Mouse (Mus musculus) left cerebral cortex, adult 8-10 months (tissue): Measurements from ENCODE around the gene Rd3l. TPM values are rescaled to one million over a fixed set of nuclear protein-coding genes. Genes with fewer than 3 reads are reported as not detected.

Source experiments
- total RNA-seq, 4 experiments: library from RNA; stranded (reverse); gene quantifications; 2 replicates each; pipeline ENCODE4 v1.2.4; 2022

Rd3l gene
- total RNA-seq, 4 experiments from 2014 or later, result not detected

Other genes starting within 250 kb of the Rd3l start
- gene Klc1, start 222.5 kb downstream of the Rd3l start, total RNA-seq, result 100 to 1,000 TPM; 689 to 762 (median 731) TPM
- 1 to 10 TPM; 6.0 to 6.7 (median 6.4) TPM for gene Xrcc3, start 167.4 kb downstream of the Rd3l start, total RNA-seq
- 10 to 100 TPM; 20.3 to 24.5 (median 21.7) TPM for gene Zfyve21, start 167.1 kb downstream of the Rd3l start, total RNA-seq
- 10 to 100 TPM; 56.1 to 61.6 (median 58.2) TPM for gene Ppp1r13b, start 73.2 kb downstream of the Rd3l start, total RNA-seq
- 100 to 1,000 TPM; 352 to 403 (median 371) TPM for gene Atp5mpl, start 14.3 kb downstream of the Rd3l start, total RNA-seq
- under 1 TPM; 0.27 to 0.93 (median 0.55) TPM for gene Tdrd9, start 9.8 kb downstream of the Rd3l start, total RNA-seq
- 1 to 10 TPM; 1.8 to 8.5 (median 4.9) TPM for gene Aspg, start 125.4 kb upstream of the Rd3l start, total RNA-seq
- 1 to 10 TPM; 4.8 to 5.7 (median 5.1) TPM for gene Kif26a, start 164.9 kb upstream of the Rd3l start, total RNA-seq